In genomic region chr6:99096776-99097166, GRCm38 (mm10) we compare ENCODE assay signal across 11 mouse cellular contexts.
DNase-seq lines count a peak whose midpoint lies in the region; ATAC-seq and TF ChIP-seq lines count a peak whose summit lies in the region.
"Had no signal": no experiment of that assay in that cellular context is flagged by ENCODE, and none has a peak within 500 bp of the region (broad histone marks: within the 10 kb centered on the region; RNA-seq: fewer than 3 reads in every experiment).

No protein-coding gene starts in this region.

- no peaks in the 10 kb centered on the region for H3K27me3 ChIP-seq in heart, embryonic 12.5 days (replicated peaks)
- H3K27me3 ChIP-seq in lung, embryonic 15.5 days, result no peaks in the 10 kb centered on the region
- H3K27me3 ChIP-seq in embryonic facial prominence, embryonic 10.5 days (replicated peaks; ENCODE audit: low read depth, poor library complexity, severe bottlenecking), result 0 out of 2 replicates have a peak, but pooled peaks cover 6% of the 10 kb centered on the region
- H3K27me3 ChIP-seq in liver, postnatal 0 days (ENCODE audit: insufficient read depth, low read length), result no peaks in the 10 kb centered on the region
- H3K27me3 ChIP-seq: megakaryocyte, embryonic 14.5 days had no signal

- H3K9ac ChIP-seq in heart, embryonic 12.5 days, result peak overlapping the region; percentile 73
- H3K9ac ChIP-seq in lung, embryonic 15.5 days, result no peak overlapping the region
- H3K9ac ChIP-seq in liver, postnatal 0 days (replicated peaks), result peak overlapping the region; percentile 68; the same call in 1 of the 2 replicates

- peak overlapping the region; percentile 64 for H3K4me2 ChIP-seq in heart, embryonic 12.5 days
- H3K4me2 ChIP-seq in lung, embryonic 15.5 days, result peak overlapping the region; percentile 66
- peak overlapping the region; percentile 73 for H3K4me2 ChIP-seq in liver, postnatal 0 days (ENCODE audit: low read depth, low read length)

- no peak for DNase-seq in heart, postnatal 10 days
- DNase-seq in lung, adult 18-20 months, result no peak
- no peak for DNase-seq in embryonic facial prominence, embryonic 10.5 days (ENCODE audit: low spot score)
- DNase-seq in liver, postnatal 0 days, result no peak
- DNase-seq in adipocyte (ENCODE audit: low spot score), result no peak
- no peak for DNase-seq in gastrocnemius, postnatal 25 days
- DNase-seq: cerebellum, adult 9-11 months had no signal

- no peak for TF ChIP-seq CTCF in liver, postnatal 0 days (IDR thresholded peaks at IDR 0.05; ENCODE audit: low read depth)

- 25% methylated on average over 7 of the region's 7 CpGs for WGBS in heart, embryonic 12.5 days
- WGBS in lung, embryonic 15.5 days, result 29% methylated on average over 7 of the region's 7 CpGs
- 76% methylated on average over 7 of the region's 7 CpGs for WGBS in embryonic facial prominence, embryonic 10.5 days
- 46% methylated on average over 7 of the region's 7 CpGs for WGBS in liver, postnatal 0 days (ENCODE audit: insufficient replicate concordance)

- H3K27ac ChIP-seq in heart, embryonic 12.5 days (ENCODE audit: poor library complexity, severe bottlenecking), result peak overlapping the region; percentile 98
- H3K27ac ChIP-seq in lung, embryonic 15.5 days, result peak overlapping the region; percentile 88
- peak overlapping the region; percentile 81 for H3K27ac ChIP-seq in embryonic facial prominence, embryonic 10.5 days (replicated peaks)
- peak overlapping the region; percentile 75 for H3K27ac ChIP-seq in liver, postnatal 0 days (ENCODE audit: low read depth)

- intact Hi-C loops in heart, postnatal 10 days (cut with DNase I), result loop anchor here (5.0 kb wide), 1 partner anchor 106 kb away; no protein-coding TSS in a partner anchor

- no peaks in the 10 kb centered on the region for H3K9me3 ChIP-seq in heart, embryonic 12.5 days (replicated peaks)
- no peaks in the 10 kb centered on the region for H3K9me3 ChIP-seq in lung, embryonic 15.5 days
- no peaks in the 10 kb centered on the region for H3K9me3 ChIP-seq in embryonic facial prominence, embryonic 10.5 days
- H3K9me3 ChIP-seq in liver, postnatal 0 days (ENCODE audit: low read length), result no peaks in the 10 kb centered on the region
- H3K9me3 ChIP-seq: limb, embryonic 12.5 days; megakaryocyte, embryonic 14.5 days had no signal

- no peaks in the 10 kb centered on the region for H3K36me3 ChIP-seq in heart, embryonic 12.5 days
- no peaks in the 10 kb centered on the region for H3K36me3 ChIP-seq in lung, embryonic 15.5 days
- no peaks in the 10 kb centered on the region for H3K36me3 ChIP-seq in embryonic facial prominence, embryonic 10.5 days (replicated peaks)
- H3K36me3 ChIP-seq in liver, postnatal 0 days (replicated peaks; ENCODE audit: insufficient read depth, low read length), result no peaks in the 10 kb centered on the region
- H3K36me3 ChIP-seq: limb, embryonic 12.5 days had no signal

- TF ChIP-seq EP300 in liver, postnatal 0 days (IDR thresholded peaks at IDR 0.05; ENCODE audit: low read depth), result no peak

- H3K4me3 ChIP-seq in heart, embryonic 12.5 days, result 0 out of 2 replicates have a peak overlapping the region, but pooled peaks have one; percentile 39
- H3K4me3 ChIP-seq in lung, embryonic 15.5 days, result no peak overlapping the region
- H3K4me3 ChIP-seq in embryonic facial prominence, embryonic 10.5 days, result no peak overlapping the region
- no peak overlapping the region for H3K4me3 ChIP-seq in liver, postnatal 0 days (ENCODE audit: low read depth, low read length)

- H3K4me1 ChIP-seq in heart, embryonic 12.5 days (replicated peaks), result peaks cover 60% of the 10 kb centered on the region
- peaks cover 57% of the 10 kb centered on the region for H3K4me1 ChIP-seq in lung, embryonic 15.5 days
- peaks cover 86% of the 10 kb centered on the region for H3K4me1 ChIP-seq in embryonic facial prominence, embryonic 10.5 days
- peaks cover 29% of the 10 kb centered on the region for H3K4me1 ChIP-seq in liver, postnatal 0 days (ENCODE audit: insufficient read depth)

- no peak for ATAC-seq in heart, embryonic 12.5 days (ENCODE audit: insufficient number of reproducible peaks, low FRiP score)
- ATAC-seq in lung, embryonic 15.5 days (ENCODE audit: borderline replicate concordance, extremely low read depth, low FRiP score, low TSS enrichment), result no peak
- no peak for ATAC-seq in liver, postnatal 0 days
